Mouse (Mus musculus) myocyte (in vitro differentiated cells): ENCODE measurements around the gene Adpgk. TPM values are rescaled to one million over a fixed set of nuclear protein-coding genes. Genes with fewer than 3 reads are reported as not detected.
A peak's percentile ranks its signal among the peaks of the same experiment; 100 is the strongest.

Experiments used
- H3K27me3 ChIP-seq: one replicate; pipeline ENCODE4 v1.6.1; 2011; ENCODE audit not compliant: control insufficient read depth, insufficient read depth, insufficient read length
- H3K36me3 ChIP-seq: one replicate; pipeline ENCODE4 v1.6.1; 2011; ENCODE audit not compliant: control insufficient read depth, insufficient read depth
- H3K4me2 ChIP-seq: one replicate; pipeline ENCODE4 v1.6.1; 2011; ENCODE audit warnings: low read depth, control low read depth
- H3K4me3 ChIP-seq: one replicate; pipeline ENCODE4 v1.5.1; 2011; ENCODE audit warnings: mild to moderate bottlenecking, control low read depth, moderate library complexity
- H3K79me2 ChIP-seq: one replicate; pipeline ENCODE4 v1.6.1; 2011; ENCODE audit not compliant: control insufficient read depth, insufficient read depth
- H3ac ChIP-seq: one replicate; pipeline ENCODE4 v1.6.1; 2011; ENCODE audit not compliant: control insufficient read depth, insufficient read length
- CEBPB ChIP-seq: IDR thresholded peaks from 2 replicates; pipeline ENCODE4 v1.6.1; 2011; ENCODE audit warnings: mild to moderate bottlenecking, moderate library complexity; ENCODE audit not compliant: poor library complexity, insufficient read depth, severe bottlenecking
- E2F4 ChIP-seq: IDR thresholded peaks from one replicate; pipeline ENCODE4 v1.6.1; 2011; ENCODE audit warnings: mild to moderate bottlenecking, control low read depth, moderate library complexity; ENCODE audit not compliant: insufficient read depth
- MAX ChIP-seq: IDR thresholded peaks from one replicate; pipeline ENCODE4 v1.6.1; 2011; ENCODE audit warnings: low read depth, mild to moderate bottlenecking, control low read depth
- MYOD1 ChIP-seq, 3 experiments: IDR thresholded peaks; one replicate each; pipeline ENCODE4 v1.6.1; 2011; ENCODE audit warnings: control low read depth in 2 of 3, low read depth in 2 of 3, mild to moderate bottlenecking in 2 of 3, moderate library complexity in 1 of 3; ENCODE audit not compliant: insufficient read length in 2 of 3, control insufficient read depth in 1 of 3
- MYOG ChIP-seq, 3 experiments: IDR thresholded peaks; one replicate each; pipeline ENCODE4 v1.6.1; 2011; ENCODE audit warnings: control low read depth in 2 of 3, low read depth in 2 of 3, mild to moderate bottlenecking in 2 of 3; ENCODE audit not compliant: insufficient read length in 2 of 3, control insufficient read depth in 1 of 3, insufficient read depth in 1 of 3
- POLR2A ChIP-seq: IDR thresholded peaks from one replicate; pipeline ENCODE4 v1.6.1; 2011; ENCODE audit warnings: low read depth, mild to moderate bottlenecking, control low read depth, moderate library complexity; ENCODE audit not compliant: insufficient read length
- POLR2AphosphoS2 ChIP-seq: IDR thresholded peaks from one replicate; pipeline ENCODE4 v1.6.1; 2011; ENCODE audit warnings: low read depth, control low read depth; ENCODE audit not compliant: insufficient read length
- REST ChIP-seq: IDR thresholded peaks from one replicate; pipeline ENCODE4 v1.6.1; 2011; ENCODE audit warnings: mild to moderate bottlenecking, control low read depth, moderate library complexity; ENCODE audit not compliant: insufficient read depth, insufficient read length
- SRF ChIP-seq: IDR thresholded peaks from one replicate; pipeline ENCODE4 v1.6.1; 2011; ENCODE audit warnings: low read depth; ENCODE audit not compliant: control insufficient read depth, insufficient read length
- TCF12 ChIP-seq: IDR thresholded peaks from one replicate; pipeline ENCODE4 v1.6.1; 2011; ENCODE audit warnings: mild to moderate bottlenecking, control low read depth; ENCODE audit not compliant: poor library complexity, insufficient read depth, severe bottlenecking
- TCF3 ChIP-seq: IDR thresholded peaks from one replicate; pipeline ENCODE4 v1.6.1; 2011; ENCODE audit warnings: low read depth, control low read depth; ENCODE audit not compliant: insufficient read length
- USF1 ChIP-seq: IDR thresholded peaks from one replicate; pipeline ENCODE4 v1.6.1; 2011; ENCODE audit warnings: low read depth, mild to moderate bottlenecking, control low read depth, moderate library complexity
- polyA plus RNA-seq: library from polyadenylated mRNA; unstranded; fragments of >200 nt; fragmentation: generic; extraction: Trizol; gene quantifications from one replicate; pipeline ENCODE4 v1.2.1, GENCODE M21; 2012; ENCODE audit warnings: missing spikeins

Adpgk gene
- polyA plus RNA-seq, 1 experiment, result 25.4 TPM

GRCm38 (mm10) chr9:59269728-59270127 lies 21.6 kb upstream of the Adpgk start:
- H3K4me3 ChIP-seq, result no peak overlapping the region
- H3K36me3 ChIP-seq, result no peaks in the 10 kb centered on the region
- no peak overlapping the region for H3ac ChIP-seq
- no peaks in the 10 kb centered on the region for H3K27me3 ChIP-seq
- no peaks in the 10 kb centered on the region for H3K79me2 ChIP-seq
- no peak overlapping the region for H3K4me2 ChIP-seq
- TF ChIP-seq POLR2A, result no peak
- TF ChIP-seq TCF3, result no peak
- TF ChIP-seq REST, result no peak
- TF ChIP-seq USF1, result no peak
- no peak for TF ChIP-seq CEBPB
- TF ChIP-seq MYOD1 (IDR thresholded peaks at IDR 0.05; ENCODE audit: control insufficient read depth in 1 of 3, insufficient read length in 2 of 3, low read depth in 2 of 3), result no peak
- TF ChIP-seq SRF, result no peak
- TF ChIP-seq MAX, result no peak
- no peak for TF ChIP-seq TCF12
- TF ChIP-seq POLR2AphosphoS2, result no peak
- no peak for TF ChIP-seq MYOG (IDR thresholded peaks at IDR 0.05; ENCODE audit: control insufficient read depth in 1 of 3, insufficient read depth in 1 of 3, insufficient read length in 2 of 3, low read depth in 2 of 3)

GRCm38 (mm10) chr9:59271081-59271480 lies 20.3 kb upstream of the Adpgk start:
- Histone ChIP-seq H3ac (no peak overlapping the region), H3K79me2 (no peaks in the 10 kb centered on the region), H3K36me3 (no peaks in the 10 kb centered on the region), H3K4me2 (peak overlapping the region; percentile 19), H3K4me3 (no peak overlapping the region), H3K27me3 (no peaks in the 10 kb centered on the region)
- TF ChIP-seq TCF3 (no peak), MYOG (IDR thresholded peaks at IDR 0.05; ENCODE audit: control insufficient read depth in 1 of 3, insufficient read depth in 1 of 3, insufficient read length in 2 of 3, low read depth in 2 of 3) (no peak), TCF12 (no peak), SRF (no peak)

- H3K27me3 ChIP-seq, result no peaks in the 10 kb centered on the region
- peak overlapping the region; percentile 19 for H3K4me2 ChIP-seq
- no peak for TF ChIP-seq SRF
- TF ChIP-seq USF1, result no peak
- peak in 2 of 3 experiments; percentile 46 to 90 for TF ChIP-seq MYOD1 (IDR thresholded peaks at IDR 0.05; ENCODE audit: control insufficient read depth in 1 of 3, insufficient read length in 2 of 3, low read depth in 2 of 3)
- TF ChIP-seq MYOG (IDR thresholded peaks at IDR 0.05; ENCODE audit: control insufficient read depth in 1 of 3, insufficient read depth in 1 of 3, insufficient read length in 2 of 3, low read depth in 2 of 3), result peak; percentile 43 to 86 (median 45)
- TF ChIP-seq TCF3, result no peak
- no peak for TF ChIP-seq MAX
- no peak overlapping the region for H3K4me3 ChIP-seq
- H3ac ChIP-seq, result no peak overlapping the region
- H3K36me3 ChIP-seq, result no peaks in the 10 kb centered on the region
- H3K79me2 ChIP-seq, result no peaks in the 10 kb centered on the region
Observed at GRCm38 (mm10) chr9:59271711-59272110, 19.6 kb upstream of the Adpgk start.

GRCm38 (mm10) chr9:59273199-59273598 lies 18.2 kb upstream of the Adpgk start:
- H3K4me2 ChIP-seq, result no peak overlapping the region
- no peaks in the 10 kb centered on the region for H3K79me2 ChIP-seq
- no peaks in the 10 kb centered on the region for H3K27me3 ChIP-seq
- H3K4me3 ChIP-seq, result no peak overlapping the region
- TF ChIP-seq MYOD1 (IDR thresholded peaks at IDR 0.05; ENCODE audit: control insufficient read depth in 1 of 3, insufficient read length in 2 of 3, low read depth in 2 of 3) (no peak), TCF3 (no peak), POLR2A (no peak), MYOG (IDR thresholded peaks at IDR 0.05; ENCODE audit: control insufficient read depth in 1 of 3, insufficient read depth in 1 of 3, insufficient read length in 2 of 3, low read depth in 2 of 3) (no peak), USF1 (no peak), CEBPB (no peak), E2F4 (no peak), TCF12 (no peak), MAX (no peak), POLR2AphosphoS2 (no peak), SRF (no peak), REST (no peak)
- H3K36me3 ChIP-seq, result no peaks in the 10 kb centered on the region
- H3ac ChIP-seq, result no peak overlapping the region

GRCm38 (mm10) chr9:59274846-59275455 lies 16.4 kb upstream of the Adpgk start:
- no peak overlapping the region for H3K4me2 ChIP-seq
- H3K4me3 ChIP-seq, result no peak overlapping the region
- TF ChIP-seq REST (no peak), CEBPB (no peak), MYOG (IDR thresholded peaks at IDR 0.05; ENCODE audit: control insufficient read depth in 1 of 3, insufficient read depth in 1 of 3, insufficient read length in 2 of 3, low read depth in 2 of 3) (no peak), POLR2A (no peak), POLR2AphosphoS2 (no peak)
- H3K79me2 ChIP-seq, result no peaks in the 10 kb centered on the region
- H3K36me3 ChIP-seq, result no peaks in the 10 kb centered on the region
- H3K27me3 ChIP-seq, result no peaks in the 10 kb centered on the region
- no peak overlapping the region for H3ac ChIP-seq
